Mouse (Mus musculus): Measurements from ENCODE around the gene Ppp2r5e. TPM values are rescaled to one million over a fixed set of nuclear protein-coding genes. Genes with fewer than 3 reads are reported as not detected.
A peak's percentile ranks its signal among the peaks of the same experiment; 100 is the strongest.

Ppp2r5e gene
- 19.9 and 21.4 TPM in 2 replicates for polyA plus RNA-seq (2015; fragmentation: Nextera tagmentation; extraction: Ambion mirVana)

- Histone ChIP-seq H3K27me3 (no peaks in the 10 kb centered on the region), H3K27ac (peak within 1 kb of the TSS; percentile 98), H3K4me2 (peak within 1 kb of the TSS; percentile 83), H3K4me3 (peak within 1 kb of the TSS; percentile 98), H3K36me3 (peaks cover 12% of the 10 kb centered on the region), H3K9me3 (no peaks in the 10 kb centered on the region), H3K9ac (peak within 1 kb of the TSS; percentile 99), H3K4me1 (replicated peaks) (peaks cover 25% of the 10 kb centered on the region)
- WGBS, result under 1% methylated on average over 70 of the region's 72 CpGs
- ATAC-seq (ENCODE audit: low FRiP score), result peak; percentile 99
These were observed at the start of gene Ppp2r5e for GRCm38 (mm10) chr12:75596154-75597002. Ppp2r5e (minus strand) TSS chr12:75596245.

DNA sequence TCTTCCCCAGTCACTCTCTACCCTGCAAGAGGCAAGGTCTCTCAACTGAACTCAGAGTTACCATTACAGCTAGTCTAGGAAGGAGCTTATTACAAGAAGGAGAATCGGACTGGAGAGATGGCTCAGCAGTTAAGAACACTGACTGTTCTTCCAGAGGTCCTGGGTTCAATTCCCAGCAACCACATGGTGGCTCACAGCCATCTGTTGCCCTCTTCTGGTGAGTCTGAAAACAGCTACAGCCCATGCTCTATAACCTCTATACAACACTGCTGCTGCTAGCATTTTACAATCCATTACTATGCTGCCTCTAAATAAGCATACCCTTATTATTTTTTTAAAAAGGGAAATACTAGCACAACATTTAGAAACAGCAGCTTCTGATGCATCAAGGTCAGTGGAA lies 49.7 kb upstream of the Ppp2r5e start:
- H3K4me1 ChIP-seq (replicated peaks), result peaks cover 9% of the 10 kb centered on the region
- no peak for ATAC-seq (ENCODE audit: low FRiP score)
- 100% methylated on average over 1 of the region's 1 CpGs for WGBS

GRCm38 (mm10) chr12:75641726-75642125 lies 45.7 kb upstream of the Ppp2r5e start:
- Histone ChIP-seq H3K36me3 (no peaks in the 10 kb centered on the region), H3K9me3 (no peaks in the 10 kb centered on the region), H3K9ac (no peak overlapping the region), H3K27ac (no peak overlapping the region), H3K4me2 (no peak overlapping the region), H3K4me3 (no peak overlapping the region), H3K27me3 (no peaks in the 10 kb centered on the region), H3K4me1 (replicated peaks) (no peaks in the 10 kb centered on the region)
- ATAC-seq (ENCODE audit: low FRiP score), result no peak
- 94% methylated on average over 1 of the region's 1 CpGs for WGBS

More for the DNA sequence above, 49.7 kb upstream of the Ppp2r5e start:
- Histone ChIP-seq H3K27ac (no peak overlapping the region), H3K27me3 (no peaks in the 10 kb centered on the region), H3K4me2 (no peak overlapping the region), H3K9me3 (no peaks in the 10 kb centered on the region), H3K4me3 (no peak overlapping the region), H3K9ac (no peak overlapping the region), H3K36me3 (no peaks in the 10 kb centered on the region)

GRCm38 (mm10) chr12:75638345-75638744 lies 42.3 kb upstream of the Ppp2r5e start:
- no peak for ATAC-seq (ENCODE audit: low FRiP score)
- no peak overlapping the region for H3K27ac ChIP-seq
- H3K4me1 ChIP-seq (replicated peaks), result no peaks in the 10 kb centered on the region
- no peak overlapping the region for H3K9ac ChIP-seq
- no peak overlapping the region for H3K4me3 ChIP-seq
- no peaks in the 10 kb centered on the region for H3K27me3 ChIP-seq
- 87% methylated on average over 2 of the region's 2 CpGs for WGBS
- H3K36me3 ChIP-seq, result no peaks in the 10 kb centered on the region
- no peaks in the 10 kb centered on the region for H3K9me3 ChIP-seq
- H3K4me2 ChIP-seq, result no peak overlapping the region

- Histone ChIP-seq H3K27ac (no peak overlapping the region), H3K4me3 (no peak overlapping the region), H3K4me2 (no peak overlapping the region), H3K9me3 (no peaks in the 10 kb centered on the region), H3K27me3 (no peaks in the 10 kb centered on the region), H3K4me1 (replicated peaks) (no peaks in the 10 kb centered on the region), H3K36me3 (peaks cover 11% of the 10 kb centered on the region), H3K9ac (no peak overlapping the region)
- WGBS, result 88% methylated on average over 3 of the region's 3 CpGs
- no peak for ATAC-seq (ENCODE audit: low FRiP score)
These were observed 41.1 kb upstream of the Ppp2r5e start for GRCm38 (mm10) chr12:75637103-75637502.

DNA sequence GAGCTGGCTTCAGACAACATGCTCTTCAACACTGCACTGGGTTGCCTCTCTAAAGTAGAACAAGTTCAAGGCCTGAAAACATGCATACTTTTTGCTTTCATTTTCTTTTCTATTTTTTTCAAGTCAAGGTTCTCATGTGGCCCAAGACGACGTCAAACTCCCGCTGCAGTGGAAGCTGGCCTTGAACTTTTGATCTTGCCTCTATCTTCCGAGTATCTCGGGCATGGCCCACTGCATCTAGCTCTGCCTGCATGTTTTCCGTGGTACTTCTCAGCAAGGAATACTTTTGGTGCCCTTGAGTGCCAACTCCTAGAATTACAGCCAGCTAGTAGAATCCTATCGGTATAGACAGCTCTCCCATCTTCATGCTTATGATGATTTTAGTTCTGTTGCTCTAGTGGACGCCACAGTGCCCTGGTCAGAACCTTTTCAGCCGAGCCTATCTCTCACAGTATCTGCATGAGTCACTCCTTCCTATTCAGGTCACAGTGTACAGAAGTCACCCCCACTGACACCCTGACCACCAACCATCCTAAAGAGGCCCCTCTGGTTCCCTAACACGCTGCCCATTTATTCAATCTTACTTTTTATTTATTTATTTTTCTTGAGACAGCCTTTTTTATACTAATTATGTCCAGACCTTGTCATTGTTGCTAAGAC lies 39.9 kb upstream of the Ppp2r5e start:
- no peak overlapping the region for H3K4me3 ChIP-seq

GRCm38 (mm10) chr12:75629618-75630017 lies 33.6 kb upstream of the Ppp2r5e start:
- no peak overlapping the region for H3K27ac ChIP-seq
- 53% methylated on average over 1 of the region's 1 CpGs for WGBS
- no peak overlapping the region for H3K4me2 ChIP-seq
- no peaks in the 10 kb centered on the region for H3K9me3 ChIP-seq
- H3K9ac ChIP-seq, result no peak overlapping the region
- peaks cover 15% of the 10 kb centered on the region for H3K36me3 ChIP-seq
- no peak overlapping the region for H3K4me3 ChIP-seq
- H3K27me3 ChIP-seq, result no peaks in the 10 kb centered on the region
- H3K4me1 ChIP-seq (replicated peaks), result no peaks in the 10 kb centered on the region
- ATAC-seq (ENCODE audit: low FRiP score), result no peak

More for the DNA sequence above, 39.9 kb upstream of the Ppp2r5e start:
- no peaks in the 10 kb centered on the region for H3K27me3 ChIP-seq
- H3K27ac ChIP-seq, result no peak overlapping the region
- WGBS, result 91% methylated on average over 10 of the region's 10 CpGs
- H3K9ac ChIP-seq, result no peak overlapping the region
- H3K9me3 ChIP-seq, result no peaks in the 10 kb centered on the region
- H3K4me1 ChIP-seq (replicated peaks), result no peaks in the 10 kb centered on the region
- H3K4me2 ChIP-seq, result no peak overlapping the region
- H3K36me3 ChIP-seq, result peaks cover 15% of the 10 kb centered on the region
- no peak for ATAC-seq (ENCODE audit: low FRiP score)

DNA sequence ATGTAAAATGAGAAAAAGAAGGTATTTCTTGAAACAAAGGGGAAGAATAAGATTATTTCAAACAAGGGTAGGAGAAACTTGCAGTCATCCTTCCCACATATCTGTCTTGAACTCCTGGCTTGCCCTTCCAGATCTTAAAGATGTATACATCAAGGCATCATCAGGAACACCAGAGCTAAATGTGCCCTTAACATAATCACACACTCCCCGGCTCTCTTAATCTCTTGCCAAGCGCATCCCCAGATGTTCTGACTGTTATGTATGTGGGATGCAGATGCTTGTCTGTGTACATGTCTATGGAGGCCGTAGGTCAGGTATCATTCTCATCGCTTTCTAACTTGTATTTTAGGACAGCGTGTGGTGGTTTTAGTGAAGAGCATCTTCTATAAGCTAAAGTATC lies 27.2 kb upstream of the Ppp2r5e start:
- Histone ChIP-seq H3K4me2 (no peak overlapping the region), H3K9me3 (peaks cover 6% of the 10 kb centered on the region; the same call in 1 of the 2 replicates), H3K36me3 (no peaks in the 10 kb centered on the region), H3K27me3 (no peaks in the 10 kb centered on the region), H3K4me1 (replicated peaks) (no peaks in the 10 kb centered on the region), H3K27ac (no peak overlapping the region), H3K9ac (no peak overlapping the region), H3K4me3 (no peak overlapping the region)
- no peak for ATAC-seq (ENCODE audit: low FRiP score)
- WGBS, result 96% methylated on average over 5 of the region's 5 CpGs

DNA sequence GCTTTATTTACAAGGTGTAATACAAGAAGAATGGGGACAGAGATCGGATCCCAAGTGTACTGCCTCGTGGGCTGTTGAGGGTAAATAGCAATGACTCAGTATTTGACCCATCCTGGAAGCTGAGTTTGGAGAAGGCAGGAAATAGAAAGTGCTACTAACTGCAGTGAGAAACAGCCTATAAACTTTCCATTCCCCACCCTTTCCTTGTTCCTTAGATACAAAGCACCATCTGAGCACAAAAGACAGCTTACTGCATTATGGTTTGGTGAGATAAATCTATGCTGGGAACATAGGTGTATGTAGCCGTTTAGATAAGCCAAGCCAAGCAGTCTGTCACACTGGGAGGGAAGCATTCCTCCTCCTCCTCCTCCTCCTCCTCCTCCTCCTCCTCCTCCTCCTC lies 26.8 kb upstream of the Ppp2r5e start:
- Histone ChIP-seq H3K4me3 (no peak overlapping the region), H3K36me3 (no peaks in the 10 kb centered on the region), H3K9ac (no peak overlapping the region), H3K9me3 (peaks cover 6% of the 10 kb centered on the region; the same call in 1 of the 2 replicates), H3K4me1 (replicated peaks) (no peaks in the 10 kb centered on the region), H3K27ac (no peak overlapping the region), H3K27me3 (no peaks in the 10 kb centered on the region), H3K4me2 (no peak overlapping the region)
- no peak for ATAC-seq (ENCODE audit: low FRiP score)
- 83% methylated on average over 3 of the region's 3 CpGs for WGBS

- H3K27me3 ChIP-seq, result no peaks in the 10 kb centered on the region
- no peaks in the 10 kb centered on the region for H3K36me3 ChIP-seq
- H3K4me1 ChIP-seq (replicated peaks), result peaks cover 5% of the 10 kb centered on the region; the same call in 1 of the 2 replicates
- ATAC-seq (ENCODE audit: low FRiP score), result no peak
- no peak overlapping the region for H3K4me3 ChIP-seq
- peaks cover 5% of the 10 kb centered on the region; the same call in 1 of the 2 replicates for H3K9me3 ChIP-seq
- no peak overlapping the region for H3K4me2 ChIP-seq
- WGBS, result 63% methylated on average over 8 of the region's 8 CpGs
- no peak overlapping the region for H3K27ac ChIP-seq
- H3K9ac ChIP-seq, result no peak overlapping the region
These were observed 20.8 kb upstream of the Ppp2r5e start for GRCm38 (mm10) chr12:75616841-75617240.

DNA sequence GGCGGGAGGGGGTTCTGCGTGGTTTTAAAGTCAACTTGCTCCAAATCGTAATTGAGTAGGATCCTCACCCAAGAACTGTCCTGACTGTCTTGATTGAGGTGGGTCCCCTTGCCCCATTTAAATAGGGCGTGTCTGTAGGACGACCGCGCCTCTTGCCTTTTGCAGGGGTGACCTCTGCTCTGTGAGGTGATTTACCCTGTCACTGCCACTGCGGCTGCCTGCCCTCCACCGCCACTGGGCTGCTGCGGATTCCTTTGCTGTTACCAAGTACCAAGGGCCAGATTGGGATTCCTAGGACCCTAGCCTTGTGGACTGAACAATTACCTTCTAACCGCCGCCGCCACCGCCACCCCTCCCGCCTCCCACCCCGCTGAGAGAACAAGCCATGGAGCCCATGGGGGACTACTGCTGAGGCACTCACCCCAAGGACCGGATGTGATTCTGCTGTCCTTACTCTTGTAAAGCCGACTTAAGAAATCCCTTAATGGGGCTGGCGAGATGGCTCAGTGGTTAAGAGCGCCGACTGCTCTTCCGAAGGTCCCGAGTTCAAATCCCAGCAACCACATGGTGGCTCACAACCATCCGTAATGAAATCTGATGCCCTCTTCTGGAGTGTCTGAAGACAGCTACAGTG lies 20.2 kb upstream of the Ppp2r5e start:
- Histone ChIP-seq H3K36me3 (no peaks in the 10 kb centered on the region), H3K4me2 (peak overlapping the region; percentile 34), H3K9ac (no peak overlapping the region), H3K9me3 (no peaks in the 10 kb centered on the region), H3K4me1 (replicated peaks) (peaks cover 5% of the 10 kb centered on the region; the same call in 1 of the 2 replicates), H3K27ac (no peak overlapping the region), H3K4me3 (peak overlapping the region; percentile 2; the same call in 1 of the 2 replicates), H3K27me3 (no peaks in the 10 kb centered on the region)
- 7% methylated on average over 24 of the region's 24 CpGs for WGBS
- no peak for ATAC-seq (ENCODE audit: low FRiP score)

- H3K4me3 ChIP-seq, result no peak overlapping the region
- ATAC-seq (ENCODE audit: low FRiP score), result no peak
These were observed 19.5 kb upstream of the Ppp2r5e start for GRCm38 (mm10) chr12:75615556-75615955.

More at GRCm38 (mm10) chr12:75615556-75615955, 19.5 kb upstream of the Ppp2r5e start:
- Histone ChIP-seq H3K9ac (no peak overlapping the region), H3K4me1 (replicated peaks) (peaks cover 5% of the 10 kb centered on the region; the same call in 1 of the 2 replicates), H3K4me2 (no peak overlapping the region), H3K36me3 (no peaks in the 10 kb centered on the region), H3K9me3 (no peaks in the 10 kb centered on the region), H3K27me3 (no peaks in the 10 kb centered on the region), H3K27ac (no peak overlapping the region)
- 50% methylated on average over 3 of the region's 3 CpGs for WGBS

All from hindbrain, embryonic 13.5 days (tissue).